Mouse (Mus musculus): ENCODE measurements at regions not wholly inside any gene's neighbourhood (a gene's known extent, or its start where the extent isn't known, plus 50 kb on each side); places are given as distances from the start of the nearest gene placed in this dataset.

GRCm38 (mm10) chr10:87687844-87688243, 166.2 kb downstream of the Pah start:
- no peaks in the 10 kb centered on the region for H3K27me3 ChIP-seq (ENCODE audit: low read depth, poor library complexity, severe bottlenecking)
- H3K27ac ChIP-seq (replicated peaks): no peak overlapping the region
- H3K4me1 ChIP-seq: peaks cover 8% of the 10 kb centered on the region
- no peaks in the 10 kb centered on the region for H3K9me3 ChIP-seq (replicated peaks)
- WGBS: 86% methylated on average over 2 of the region's 2 CpGs
- no peak for DNase-seq (ENCODE audit: low spot score)
- H3K36me3 ChIP-seq: no peaks in the 10 kb centered on the region
- no peak overlapping the region for H3K4me3 ChIP-seq

GRCm38 (mm10) chr10:87690831-87691230, 167.2 kb upstream of the Igf1 start:
- peaks cover 6% of the 10 kb centered on the region for H3K4me1 ChIP-seq
- no peaks in the 10 kb centered on the region for H3K9me3 ChIP-seq (replicated peaks)
- no peak overlapping the region for H3K4me3 ChIP-seq
- H3K27ac ChIP-seq (replicated peaks): no peak overlapping the region
- H3K36me3 ChIP-seq: no peaks in the 10 kb centered on the region
- H3K27me3 ChIP-seq (ENCODE audit: low read depth, poor library complexity, severe bottlenecking): no peaks in the 10 kb centered on the region
- DNase-seq (ENCODE audit: low spot score): no peak

- WGBS: 81% methylated on average over 4 of the region's 4 CpGs
- Histone ChIP-seq H3K4me1 (no peaks in the 10 kb centered on the region), H3K4me3 (no peak overlapping the region), H3K27ac (replicated peaks) (no peak overlapping the region), H3K27me3 (ENCODE audit: low read depth, poor library complexity, severe bottlenecking) (no peaks in the 10 kb centered on the region), H3K36me3 (no peaks in the 10 kb centered on the region), H3K9me3 (replicated peaks) (no peaks in the 10 kb centered on the region)
- no peak for DNase-seq (ENCODE audit: low spot score)
Measured at GRCm38 (mm10) chr10:87696485-87696884, 161.6 kb upstream of the Igf1 start.

GRCm38 (mm10) chr10:87711209-87711608, 146.9 kb upstream of the Igf1 start:
- no peaks in the 10 kb centered on the region for H3K27me3 ChIP-seq (ENCODE audit: low read depth, poor library complexity, severe bottlenecking)
- 91% methylated on average over 4 of the region's 4 CpGs for WGBS
- peaks cover 4% of the 10 kb centered on the region; the same call in 1 of the 2 replicates for H3K4me1 ChIP-seq
- DNase-seq (ENCODE audit: low spot score): no peak
- H3K9me3 ChIP-seq (replicated peaks): no peaks in the 10 kb centered on the region
- no peaks in the 10 kb centered on the region for H3K36me3 ChIP-seq
- no peak overlapping the region for H3K27ac ChIP-seq (replicated peaks)
- no peak overlapping the region for H3K4me3 ChIP-seq

- 71% methylated on average over 3 of the region's 3 CpGs for WGBS
- peaks cover 4% of the 10 kb centered on the region; the same call in 1 of the 2 replicates for H3K4me1 ChIP-seq
- H3K27ac ChIP-seq (replicated peaks): no peak overlapping the region
- DNase-seq (ENCODE audit: low spot score): no peak
- no peak overlapping the region for H3K4me3 ChIP-seq
- H3K9me3 ChIP-seq (replicated peaks): no peaks in the 10 kb centered on the region
- no peaks in the 10 kb centered on the region for H3K27me3 ChIP-seq (ENCODE audit: low read depth, poor library complexity, severe bottlenecking)
- H3K36me3 ChIP-seq: no peaks in the 10 kb centered on the region
Measured at GRCm38 (mm10) chr10:87711798-87712197, 146.3 kb upstream of the Igf1 start.

- Histone ChIP-seq H3K4me3 (no peak overlapping the region), H3K27me3 (ENCODE audit: low read depth, poor library complexity, severe bottlenecking) (no peaks in the 10 kb centered on the region), H3K9me3 (replicated peaks) (no peaks in the 10 kb centered on the region), H3K4me1 (no peaks in the 10 kb centered on the region), H3K27ac (replicated peaks) (no peak overlapping the region), H3K36me3 (no peaks in the 10 kb centered on the region)
- DNase-seq (ENCODE audit: low spot score): no peak
- WGBS: 85% methylated on average over 6 of the region's 6 CpGs
Measured at GRCm38 (mm10) chr10:87715874-87716600, 142.0 kb upstream of the Igf1 start.

- H3K9me3 ChIP-seq (replicated peaks): no peaks in the 10 kb centered on the region
- H3K27me3 ChIP-seq (ENCODE audit: low read depth, poor library complexity, severe bottlenecking): no peaks in the 10 kb centered on the region
- no peaks in the 10 kb centered on the region for H3K36me3 ChIP-seq
- H3K4me1 ChIP-seq: no peaks in the 10 kb centered on the region
- no peak overlapping the region for H3K4me3 ChIP-seq
- no peak overlapping the region for H3K27ac ChIP-seq (replicated peaks)
- DNase-seq (ENCODE audit: low spot score): no peak
Measured at GRCm38 (mm10) chr10:87717156-87717555, 140.9 kb upstream of the Igf1 start.

GRCm38 (mm10) chr10:87718491-87718890, 139.6 kb upstream of the Igf1 start:
- Histone ChIP-seq H3K4me1 (no peaks in the 10 kb centered on the region), H3K36me3 (no peaks in the 10 kb centered on the region), H3K4me3 (no peak overlapping the region), H3K27ac (replicated peaks) (no peak overlapping the region), H3K9me3 (replicated peaks) (no peaks in the 10 kb centered on the region), H3K27me3 (ENCODE audit: low read depth, poor library complexity, severe bottlenecking) (no peaks in the 10 kb centered on the region)
- WGBS: 87% methylated on average over 7 of the region's 7 CpGs
- no peak for DNase-seq (ENCODE audit: low spot score)

- Histone ChIP-seq H3K27me3 (ENCODE audit: low read depth, poor library complexity, severe bottlenecking) (no peaks in the 10 kb centered on the region), H3K9me3 (replicated peaks) (no peaks in the 10 kb centered on the region), H3K4me3 (no peak overlapping the region), H3K27ac (replicated peaks) (no peak overlapping the region), H3K36me3 (no peaks in the 10 kb centered on the region), H3K4me1 (no peaks in the 10 kb centered on the region)
- no peak for DNase-seq (ENCODE audit: low spot score)
Measured at GRCm38 (mm10) chr10:87719978-87720377, 138.1 kb upstream of the Igf1 start.

- WGBS: 90% methylated on average over 3 of the region's 3 CpGs
- no peaks in the 10 kb centered on the region for H3K4me1 ChIP-seq
- H3K9me3 ChIP-seq (replicated peaks): no peaks in the 10 kb centered on the region
- no peaks in the 10 kb centered on the region for H3K27me3 ChIP-seq (ENCODE audit: low read depth, poor library complexity, severe bottlenecking)
- no peaks in the 10 kb centered on the region for H3K36me3 ChIP-seq
- no peak overlapping the region for H3K27ac ChIP-seq (replicated peaks)
- no peak for DNase-seq (ENCODE audit: low spot score)
- H3K4me3 ChIP-seq: no peak overlapping the region
Measured at GRCm38 (mm10) chr10:87722244-87722643, 135.8 kb upstream of the Igf1 start.

GRCm38 (mm10) chr10:87732658-87733057, 125.4 kb upstream of the Igf1 start:
- no peaks in the 10 kb centered on the region for H3K27me3 ChIP-seq (ENCODE audit: low read depth, poor library complexity, severe bottlenecking)
- H3K4me3 ChIP-seq: no peak overlapping the region
- no peaks in the 10 kb centered on the region for H3K4me1 ChIP-seq
- no peak overlapping the region for H3K27ac ChIP-seq (replicated peaks)
- WGBS: 85% methylated on average over 1 of the region's 1 CpGs
- H3K36me3 ChIP-seq: no peaks in the 10 kb centered on the region
- H3K9me3 ChIP-seq (replicated peaks): no peaks in the 10 kb centered on the region
- no peak for DNase-seq (ENCODE audit: low spot score)

- no peaks in the 10 kb centered on the region for H3K9me3 ChIP-seq (replicated peaks)
- H3K4me1 ChIP-seq: no peaks in the 10 kb centered on the region
- H3K27me3 ChIP-seq (ENCODE audit: low read depth, poor library complexity, severe bottlenecking): no peaks in the 10 kb centered on the region
- H3K36me3 ChIP-seq: no peaks in the 10 kb centered on the region
- DNase-seq (ENCODE audit: low spot score): no peak
- H3K27ac ChIP-seq (replicated peaks): no peak overlapping the region
- no peak overlapping the region for H3K4me3 ChIP-seq
- WGBS: 89% methylated on average over 7 of the region's 7 CpGs
Measured at GRCm38 (mm10) chr10:87733241-87733640, 124.8 kb upstream of the Igf1 start.

GRCm38 (mm10) chr10:87740323-87740722, 117.7 kb upstream of the Igf1 start:
- no peaks in the 10 kb centered on the region for H3K36me3 ChIP-seq
- H3K27me3 ChIP-seq (ENCODE audit: low read depth, poor library complexity, severe bottlenecking): no peaks in the 10 kb centered on the region
- H3K4me3 ChIP-seq: no peak overlapping the region
- no peak overlapping the region for H3K27ac ChIP-seq (replicated peaks)
- no peak for DNase-seq (ENCODE audit: low spot score)
- H3K4me1 ChIP-seq: peaks cover 6% of the 10 kb centered on the region
- no peaks in the 10 kb centered on the region for H3K9me3 ChIP-seq (replicated peaks)
- WGBS: 72% methylated on average over 8 of the region's 8 CpGs

GRCm38 (mm10) chr10:87742766-87743165, 115.3 kb upstream of the Igf1 start:
- Histone ChIP-seq H3K27ac (replicated peaks) (no peak overlapping the region), H3K4me1 (peaks cover 6% of the 10 kb centered on the region), H3K4me3 (no peak overlapping the region), H3K27me3 (ENCODE audit: low read depth, poor library complexity, severe bottlenecking) (no peaks in the 10 kb centered on the region), H3K36me3 (no peaks in the 10 kb centered on the region), H3K9me3 (replicated peaks) (no peaks in the 10 kb centered on the region)
- DNase-seq (ENCODE audit: low spot score): no peak
- WGBS: 93% methylated on average over 3 of the region's 3 CpGs
